Mouse (Mus musculus) neural tube, embryonic 10.5 days (tissue): ENCODE data around the gene Rbfox3.
A peak's percentile ranks its signal among the peaks of the same experiment; 100 is the strongest.

Source experiments
- DNase-seq: peaks from one replicate; pipeline ENCODE4 v3.0.0-alpha.2; 2017; ENCODE audit warnings: low spot score; ENCODE audit errors: extremely low spot score

Rbfox3 gene

DNA sequence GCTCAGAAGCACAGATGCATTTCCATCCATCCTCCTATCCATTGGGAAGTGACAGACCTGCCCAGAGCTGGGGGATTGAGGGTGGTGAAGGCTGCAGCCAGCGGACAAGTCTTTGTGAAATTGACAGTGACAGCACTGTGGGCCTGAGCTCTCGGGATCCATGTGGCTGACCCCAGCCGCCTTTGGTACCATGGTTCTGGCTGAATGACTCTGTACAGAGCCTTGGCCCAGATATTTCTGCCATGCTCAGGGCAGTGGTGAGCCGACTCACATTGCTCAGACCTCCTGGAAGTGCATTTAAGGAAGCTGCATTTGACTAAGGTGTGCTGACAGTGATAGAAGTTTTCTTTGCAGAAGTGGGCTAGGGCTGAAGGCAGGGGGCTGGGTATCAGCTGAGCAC is 144.0 kb downstream of the Rbfox3 start:
- no peak for DNase-seq

DNA sequence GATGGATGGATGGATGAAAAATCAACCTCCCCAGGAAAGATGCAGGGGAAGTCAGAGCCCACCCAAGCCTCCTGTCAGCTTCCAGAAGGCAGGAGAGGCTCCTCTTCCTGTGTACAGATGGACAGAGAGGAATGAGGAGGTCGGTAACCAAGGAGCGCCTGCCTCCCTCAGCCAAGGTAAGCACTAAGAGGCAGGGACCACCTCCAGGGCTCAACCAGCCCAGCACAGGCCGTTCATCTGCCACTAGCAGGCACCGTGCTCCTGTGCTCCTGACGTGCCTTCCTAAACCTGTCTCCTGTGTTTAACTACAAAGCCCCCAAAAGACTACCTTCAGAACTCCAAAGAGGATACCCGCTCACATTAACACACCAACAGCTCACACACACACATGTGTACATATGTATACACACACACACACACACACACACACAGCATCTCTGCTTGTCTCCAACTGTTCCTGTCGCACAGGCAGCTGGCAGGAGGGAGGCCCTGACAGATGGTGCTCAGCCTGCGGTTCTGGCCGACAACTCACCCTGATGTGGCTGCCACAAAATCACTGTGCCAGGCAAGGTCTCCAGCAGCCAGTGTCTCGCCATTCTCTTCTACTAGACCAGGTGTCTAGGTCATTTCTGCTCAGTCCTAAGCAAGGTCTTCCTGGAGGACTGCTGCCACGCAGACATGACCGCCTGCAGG is 151.0 kb downstream of the Rbfox3 start:
- no peak for DNase-seq

DNA sequence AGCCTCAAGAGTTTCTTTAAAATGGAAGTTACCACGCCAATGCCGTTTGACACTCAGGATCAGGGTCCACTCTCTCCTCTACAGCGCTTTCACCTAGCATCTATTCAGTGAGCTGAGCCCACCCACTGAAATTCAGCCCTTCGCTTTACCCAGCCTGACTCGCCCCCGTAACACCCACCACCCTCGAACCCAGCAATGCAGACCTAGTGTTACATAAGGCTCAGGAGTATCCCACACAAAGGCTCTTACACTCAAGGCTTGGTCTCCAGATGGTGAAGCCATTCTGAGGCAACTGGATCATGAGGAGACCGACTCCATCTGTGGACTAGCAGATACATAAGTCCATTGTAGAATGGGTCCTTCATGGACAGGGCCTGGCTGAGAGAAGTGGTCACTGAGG is 152.2 kb downstream of the Rbfox3 start:
- no peak for DNase-seq

DNA sequence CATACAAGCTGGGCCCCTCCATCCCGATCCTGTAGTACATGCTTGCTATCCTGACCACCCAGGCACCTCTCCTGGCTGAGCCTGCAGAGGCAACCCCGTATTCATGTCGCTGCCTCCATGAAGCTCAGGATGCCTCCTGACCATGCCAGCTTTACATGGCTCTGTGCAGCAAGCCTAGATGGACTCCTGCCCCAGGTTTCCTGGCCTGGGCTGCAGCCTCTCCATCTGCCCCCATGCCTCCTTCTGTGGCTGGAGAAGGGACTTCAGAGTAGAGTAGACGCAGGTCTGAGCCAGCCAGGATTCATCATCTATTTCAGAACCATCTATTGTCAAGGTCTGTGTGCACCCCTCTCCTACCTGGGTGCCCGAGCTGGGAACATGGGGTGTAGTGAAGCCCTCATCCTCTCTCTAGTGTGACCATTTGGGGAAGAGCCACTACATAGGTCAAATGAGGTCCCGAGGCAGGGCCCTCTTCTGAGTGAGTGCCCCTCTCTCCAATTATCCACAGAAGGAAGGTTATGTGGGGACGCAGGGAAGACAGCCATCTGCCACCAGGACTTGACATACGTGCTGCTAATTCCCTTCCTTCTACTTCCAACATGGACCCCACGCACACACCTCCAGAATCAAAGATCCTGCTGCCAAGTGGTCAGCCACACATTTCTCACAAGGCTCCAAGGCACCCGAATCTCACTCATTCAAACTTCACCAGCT is 153.0 kb downstream of the Rbfox3 start:
- no peak for DNase-seq

DNA sequence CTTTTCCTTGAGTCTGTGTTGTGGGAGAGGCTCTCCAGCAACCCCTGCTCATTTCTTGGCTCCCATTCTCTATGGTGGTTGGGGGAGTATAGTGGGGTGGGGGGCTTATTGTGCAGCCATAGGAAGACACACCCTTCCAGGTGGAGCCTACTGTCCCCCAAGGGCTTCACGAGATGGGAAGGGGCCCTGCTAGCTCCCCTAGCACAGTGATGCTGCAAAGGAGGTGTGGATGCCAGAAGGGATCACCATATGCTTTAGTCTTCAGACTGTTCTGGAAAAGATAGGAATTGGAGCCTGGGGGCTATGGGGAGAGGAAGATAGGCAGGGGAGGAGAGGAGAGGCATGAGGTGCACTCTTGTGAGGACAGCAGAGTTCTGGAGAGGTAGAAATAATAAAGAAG is 153.9 kb downstream of the Rbfox3 start:
- DNase-seq: no peak

DNA sequence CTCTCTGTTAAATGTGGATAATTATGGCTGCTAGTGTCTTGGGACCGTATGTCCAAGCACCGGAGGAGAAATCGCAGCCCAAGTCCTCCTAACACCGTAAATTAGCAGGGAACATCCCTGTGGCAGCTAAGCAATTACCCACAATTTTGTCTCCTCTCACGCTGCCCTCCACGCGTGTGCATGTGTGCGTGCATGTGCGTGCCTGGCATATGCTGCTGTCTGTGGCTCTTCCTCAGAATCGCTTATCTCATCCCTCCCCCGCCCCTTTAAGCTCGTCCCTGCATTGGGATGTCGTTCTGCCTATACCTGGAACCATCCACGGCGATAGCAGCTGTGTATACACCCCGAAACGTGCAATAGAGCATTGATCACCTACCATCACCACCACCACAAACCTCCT is 156.4 kb downstream of the Rbfox3 start:
- no peak for DNase-seq

DNA sequence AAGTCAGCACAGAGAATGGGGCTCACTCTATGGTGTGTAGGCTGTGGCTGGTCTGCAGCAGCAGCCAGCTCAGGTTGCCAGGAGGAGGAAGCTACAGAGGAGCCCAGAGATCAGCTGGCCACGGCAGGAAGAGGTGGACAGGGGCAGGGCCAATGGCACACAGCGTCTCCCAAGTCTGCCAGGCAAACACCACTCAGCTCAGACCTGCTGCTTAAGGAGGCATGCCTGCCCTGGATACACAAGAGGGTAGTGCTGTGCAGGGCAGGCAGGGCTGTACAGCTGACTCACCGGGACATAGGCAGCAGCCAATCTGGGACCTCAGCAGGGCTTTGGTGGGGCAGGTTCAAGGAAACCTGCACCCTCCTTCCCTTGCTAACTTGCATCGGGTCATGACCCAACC is 156.9 kb downstream of the Rbfox3 start:
- no peak for DNase-seq

DNA sequence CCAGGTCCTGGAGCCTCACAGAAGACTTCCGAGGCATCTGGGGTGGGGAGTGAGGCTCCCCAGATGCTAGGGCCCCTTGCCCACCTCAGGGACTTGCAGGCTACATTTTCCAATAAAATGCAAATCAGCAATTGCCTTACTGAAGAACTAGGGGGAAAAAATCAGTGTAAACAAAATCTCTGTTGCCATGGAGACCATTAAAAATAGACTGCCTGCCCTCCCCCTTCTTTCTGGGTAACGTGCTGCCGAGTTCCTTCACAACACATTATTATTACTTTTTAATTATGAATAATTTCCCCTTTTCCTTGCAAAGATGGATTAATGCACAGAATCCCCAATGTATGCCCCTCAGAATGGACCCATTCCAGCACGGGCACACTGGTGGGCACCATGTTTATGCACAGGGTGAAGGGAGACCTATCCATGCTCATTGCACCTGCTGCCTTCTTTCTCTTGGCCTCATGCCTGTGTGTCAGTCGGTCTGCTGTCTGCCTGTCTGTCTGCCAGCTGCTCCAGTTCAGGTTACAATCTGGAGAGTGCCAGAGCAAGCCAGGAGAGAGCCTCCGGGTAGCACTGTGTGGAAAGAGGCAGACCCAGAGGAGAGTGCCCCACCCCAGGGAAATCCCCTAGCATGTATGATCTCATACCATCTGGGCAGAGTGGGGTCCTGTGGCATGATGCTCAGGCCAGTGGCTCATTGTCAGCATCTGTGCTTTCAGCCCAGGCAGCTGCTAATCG is 159.3 kb downstream of the Rbfox3 start:
- no peak for DNase-seq

DNA sequence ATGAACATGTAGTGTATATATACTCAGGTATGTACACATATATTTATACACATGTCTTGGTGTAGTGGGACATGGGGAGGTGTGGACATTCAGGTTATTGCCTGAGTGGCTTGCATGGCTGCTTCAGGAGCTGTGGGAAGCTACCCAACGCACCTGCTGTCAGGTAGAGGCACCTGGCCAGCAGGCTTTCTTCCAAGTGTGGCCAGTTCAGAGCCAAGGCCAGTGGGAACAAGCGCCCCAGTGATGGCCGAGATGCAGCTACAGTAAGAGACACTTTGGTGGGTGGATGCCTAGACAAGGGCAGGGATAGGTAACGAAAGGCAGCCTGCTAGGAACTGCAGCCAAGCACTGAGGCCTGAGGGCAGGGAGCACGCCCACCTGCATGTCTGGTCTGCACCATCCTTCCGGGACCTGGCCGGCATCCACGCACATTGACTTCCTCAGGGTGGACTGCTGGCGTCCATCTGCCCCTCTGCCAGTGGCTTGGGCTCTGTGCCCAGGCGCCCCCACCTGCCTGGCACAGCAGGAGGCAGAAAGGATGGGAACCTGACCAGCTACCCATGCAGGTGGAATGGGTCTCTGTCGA is 160.6 kb downstream of the Rbfox3 start:
- no peak for DNase-seq

DNA sequence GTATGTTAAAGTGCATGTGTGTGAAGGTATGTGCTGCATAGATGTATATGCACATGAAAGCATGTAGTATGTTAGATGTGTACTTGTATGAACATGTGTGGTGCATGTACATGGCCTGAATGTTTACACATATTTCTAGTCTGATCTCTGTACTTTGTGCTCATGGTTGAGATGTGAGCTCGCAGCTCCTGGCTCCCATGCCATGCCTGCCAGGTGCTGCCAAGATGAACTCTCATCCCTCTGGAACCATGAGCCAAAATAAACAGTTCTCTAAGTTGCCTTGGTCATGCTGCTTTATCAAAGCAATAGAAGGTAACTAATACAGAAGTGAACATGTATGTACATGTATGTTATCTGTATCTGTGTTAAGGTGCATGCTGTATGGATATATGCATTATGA is 161.9 kb downstream of the Rbfox3 start:
- DNase-seq: no peak

DNA sequence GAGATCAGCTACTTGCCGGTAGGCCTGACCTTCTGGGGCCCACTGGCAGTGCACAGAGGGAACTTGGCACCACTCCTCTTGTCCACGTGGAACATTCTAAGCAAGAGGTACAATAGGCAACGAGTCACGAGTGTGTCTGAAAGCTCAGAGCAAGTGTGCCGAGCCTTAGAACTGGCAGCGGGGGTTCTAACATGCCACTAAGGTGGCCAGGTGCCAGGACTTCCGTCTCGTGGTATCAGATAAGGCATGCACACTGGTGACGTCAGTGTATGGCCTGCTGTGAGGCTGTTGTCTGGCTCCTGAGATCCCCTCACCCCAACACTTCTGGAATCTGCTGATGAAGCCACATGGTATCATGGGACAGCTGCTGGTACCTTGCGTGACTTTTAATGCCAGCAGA is 162.8 kb downstream of the Rbfox3 start:
- DNase-seq: no peak

DNA sequence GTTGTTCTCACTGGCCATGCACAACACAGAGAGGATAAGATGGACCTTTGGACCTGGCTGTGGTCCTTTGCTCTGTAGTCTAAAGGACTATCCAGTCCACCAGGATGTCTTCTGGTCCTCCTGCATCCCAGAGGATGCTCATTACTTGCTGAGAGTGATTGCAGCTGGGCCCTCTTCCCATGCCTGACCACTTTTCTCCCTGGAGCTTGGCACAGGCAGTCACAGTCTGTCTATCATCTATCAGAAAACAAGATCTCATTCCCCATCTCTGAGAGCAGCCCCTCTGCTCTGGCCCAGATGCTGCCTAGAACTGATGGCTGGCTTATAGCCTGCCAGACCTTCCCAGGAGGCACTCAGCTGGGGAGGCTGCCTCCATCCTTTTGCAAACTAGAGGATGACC is 166.1 kb downstream of the Rbfox3 start:
- no peak for DNase-seq

DNA sequence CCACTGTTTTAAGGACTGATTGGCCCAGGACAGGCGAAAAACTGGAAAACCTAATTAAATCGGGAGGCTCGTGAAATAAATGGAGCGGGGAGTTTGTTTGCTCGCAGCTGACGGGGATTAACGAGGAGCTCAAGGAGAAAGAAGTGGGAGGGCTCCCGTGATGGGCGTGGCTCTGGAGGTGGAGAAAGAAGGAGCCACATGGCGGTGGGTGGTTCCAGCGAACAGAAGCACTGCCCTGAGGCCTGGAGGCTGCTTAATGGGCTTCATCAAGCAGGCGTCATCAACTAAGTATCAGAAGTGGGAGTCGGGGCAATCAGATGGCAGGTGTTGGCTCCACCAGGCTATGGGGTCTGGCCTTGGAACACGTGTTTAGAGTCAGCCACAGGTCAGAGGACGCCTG is 166.6 kb downstream of the Rbfox3 start:
- DNase-seq: peak; percentile 53

DNA sequence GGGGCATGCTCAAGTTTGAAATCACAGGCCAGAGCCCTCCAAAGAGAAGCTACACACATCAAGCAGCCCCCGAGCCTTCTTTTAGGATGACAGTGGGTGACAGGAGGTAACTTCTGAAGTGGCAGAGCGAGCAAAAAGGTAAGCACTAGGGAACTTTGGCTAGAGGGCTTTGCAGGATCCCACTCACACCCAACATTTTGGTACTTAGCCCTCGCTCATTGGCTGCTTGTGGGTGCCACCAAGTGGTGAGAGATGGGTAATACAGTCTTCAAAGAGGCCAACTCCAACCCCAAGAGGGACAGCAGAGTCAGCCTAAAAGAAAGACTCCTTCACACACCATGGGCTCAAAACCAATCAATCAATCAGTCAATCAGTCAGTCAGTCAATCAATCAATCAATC is 168.6 kb downstream of the Rbfox3 start:
- DNase-seq: no peak

DNA sequence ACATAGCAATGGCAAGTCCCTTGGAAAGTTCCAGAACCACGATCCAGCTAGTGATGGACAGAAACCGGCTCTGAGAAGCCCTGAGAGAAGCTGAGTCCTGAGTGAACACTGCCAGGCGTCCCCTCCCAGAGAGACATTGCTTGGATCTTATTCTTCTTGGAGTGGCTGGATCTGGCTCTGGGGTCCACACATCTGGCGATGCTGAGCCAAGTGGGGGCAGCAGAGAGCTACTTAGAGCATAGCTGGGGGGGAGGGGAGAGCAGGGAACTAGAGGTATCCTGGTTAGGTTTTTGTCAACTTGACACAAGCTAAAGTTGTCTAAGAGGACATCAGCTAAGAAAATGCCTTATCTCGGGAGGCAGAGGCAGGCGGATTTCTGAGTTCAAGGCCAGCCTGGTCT is 170.1 kb downstream of the Rbfox3 start:
- DNase-seq: no peak

DNA sequence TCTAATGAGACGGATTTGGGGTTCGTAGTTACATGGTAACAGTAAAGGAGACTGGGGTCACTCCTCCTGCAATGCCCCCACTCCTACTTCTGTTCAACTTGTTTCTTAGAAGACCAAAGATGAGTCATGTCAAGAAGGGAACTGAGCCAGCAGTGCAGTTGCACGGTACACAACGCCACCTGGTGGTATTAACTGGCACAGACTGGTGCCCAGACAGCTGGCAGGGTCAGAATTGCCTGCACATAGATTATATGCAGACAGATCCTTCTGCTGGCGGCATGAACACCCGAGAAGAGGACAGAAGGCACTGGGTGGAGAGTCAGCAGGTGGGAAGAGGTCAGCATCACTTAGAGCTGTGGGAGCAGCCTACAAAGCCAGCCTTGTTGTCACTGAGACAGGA is 171.4 kb downstream of the Rbfox3 start:
- DNase-seq: peak; percentile 78

DNA sequence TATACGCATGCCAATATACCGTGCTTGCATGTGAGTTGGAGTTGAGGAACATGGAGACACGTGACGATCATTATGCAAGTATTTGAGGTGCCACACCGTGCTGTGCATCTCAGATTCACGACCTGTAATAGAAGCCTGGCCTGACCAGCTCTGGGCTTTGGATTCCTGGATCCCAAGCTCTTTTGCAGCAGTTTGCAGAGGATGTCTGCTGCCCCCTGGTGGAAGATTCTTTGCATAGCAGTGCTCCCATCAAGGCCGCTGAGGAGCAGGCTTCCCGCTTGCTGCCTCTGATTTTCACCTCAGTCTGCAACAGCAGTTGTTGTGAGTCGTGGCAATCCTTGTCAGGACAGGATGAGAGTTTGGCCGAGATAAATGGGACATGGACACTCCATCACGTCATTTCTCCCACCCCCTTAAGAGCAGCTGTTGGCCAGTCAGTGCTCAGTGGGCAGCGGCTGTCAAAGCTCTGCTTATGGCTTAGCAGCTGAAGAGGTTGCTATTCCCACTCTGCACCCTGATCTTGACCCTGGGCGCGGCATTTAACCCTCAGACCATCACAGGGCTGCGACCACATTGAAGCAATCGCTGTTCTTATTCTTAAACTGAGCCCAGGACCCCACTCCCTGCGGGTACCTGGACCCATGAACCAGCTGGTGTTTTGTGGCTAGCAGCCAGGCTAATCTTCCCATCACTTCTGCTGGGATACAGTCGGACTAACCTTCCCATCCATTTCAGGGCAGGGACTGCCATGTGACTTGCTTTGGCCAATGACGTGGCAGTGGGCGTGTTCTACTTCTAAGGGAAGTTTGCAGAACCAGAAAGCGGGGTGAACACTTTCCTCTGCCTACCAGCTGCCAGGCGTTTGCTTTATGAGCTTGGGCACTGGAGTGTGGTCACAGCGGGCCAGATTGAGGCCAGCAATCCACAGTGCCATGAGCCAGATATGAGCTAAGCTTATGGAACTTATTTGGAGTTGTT is 172.3 kb downstream of the Rbfox3 start:
- DNase-seq: peak; percentile 90

DNA sequence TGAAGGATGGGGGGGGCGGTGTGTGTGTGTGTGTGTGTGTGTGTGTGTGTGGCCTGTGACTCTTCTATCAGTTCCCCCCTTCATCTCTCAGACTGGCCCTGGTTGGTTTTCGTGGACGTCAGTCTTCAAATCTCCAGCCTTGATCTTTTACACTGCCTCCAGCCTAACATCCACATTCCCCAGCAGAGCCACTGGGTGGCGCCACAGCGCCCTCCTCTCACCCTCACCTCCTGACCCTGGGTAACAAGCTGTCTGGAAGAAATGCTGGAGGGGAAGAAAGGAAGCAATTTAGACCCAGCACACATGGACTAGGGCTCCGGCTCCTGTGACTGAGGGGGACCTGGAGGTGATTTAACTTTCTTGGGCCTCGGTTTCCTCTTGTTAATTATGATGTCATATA is 173.1 kb downstream of the Rbfox3 start:
- DNase-seq: no peak

DNA sequence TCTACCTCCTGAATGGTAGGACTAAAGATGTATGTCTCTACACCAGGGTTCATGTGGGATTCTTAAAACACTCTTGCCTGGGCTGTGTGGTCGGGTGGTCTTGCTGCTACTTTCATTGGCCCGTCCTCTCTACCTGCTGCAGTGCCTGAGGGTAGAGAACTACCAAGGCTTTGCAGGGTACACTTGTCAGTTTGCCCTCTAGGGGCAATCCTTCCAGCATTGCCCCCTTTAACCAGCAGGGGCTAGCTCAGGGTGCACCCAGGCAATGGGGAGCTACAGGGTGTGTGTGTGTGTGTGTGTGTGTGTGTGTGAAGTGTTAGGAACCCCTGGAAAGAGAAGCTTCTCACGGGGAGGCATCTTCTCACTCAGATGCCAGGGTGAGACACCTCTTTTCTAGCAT is 173.6 kb downstream of the Rbfox3 start:
- DNase-seq: no peak

DNA sequence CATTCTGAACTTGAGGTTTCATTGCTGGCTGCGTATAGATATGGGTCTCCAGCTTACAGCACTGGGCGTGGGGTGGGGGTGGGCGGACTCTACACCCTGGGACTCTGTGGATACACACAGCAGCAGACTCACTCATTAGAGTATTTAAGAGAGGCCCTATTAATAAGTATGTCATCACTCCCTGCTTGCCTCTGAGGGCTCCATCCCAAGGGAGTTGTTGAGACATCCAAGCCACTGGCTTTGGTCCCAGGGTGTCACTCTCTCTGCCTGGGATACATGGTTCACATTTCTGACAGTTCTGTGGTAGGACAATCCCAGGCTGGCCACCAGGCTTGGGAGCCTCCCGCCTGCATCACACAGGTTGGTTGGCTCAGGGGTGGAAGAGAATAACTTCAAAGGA is 174.4 kb downstream of the Rbfox3 start:
- DNase-seq: no peak

DNA sequence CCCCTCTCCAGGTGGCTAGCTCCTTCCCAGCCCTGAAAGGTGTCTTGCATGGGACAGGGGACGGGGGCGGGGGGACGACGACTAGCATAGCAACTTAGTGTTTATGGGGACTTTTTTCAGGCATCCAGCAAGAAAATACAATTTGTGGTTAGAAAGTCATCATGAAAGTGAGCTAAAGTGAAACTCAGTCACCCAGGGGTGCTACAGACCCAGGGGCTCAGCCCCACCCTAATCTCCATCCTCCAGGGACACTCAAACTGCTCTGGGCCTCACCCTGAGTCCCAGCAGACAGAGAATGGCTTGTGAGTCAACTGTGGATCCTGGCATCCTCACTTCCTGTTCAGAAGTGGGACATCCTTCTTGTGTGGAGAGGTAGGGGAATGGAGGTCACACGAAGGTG is 179.7 kb downstream of the Rbfox3 start:
- DNase-seq: no peak
